Mouse (Mus musculus): ENCODE measurements at regions not wholly inside any gene's neighbourhood (a gene's known extent, or its start where the extent isn't known, plus 50 kb on each side); places are given as distances from the start of the nearest gene placed in this dataset.

DNA sequence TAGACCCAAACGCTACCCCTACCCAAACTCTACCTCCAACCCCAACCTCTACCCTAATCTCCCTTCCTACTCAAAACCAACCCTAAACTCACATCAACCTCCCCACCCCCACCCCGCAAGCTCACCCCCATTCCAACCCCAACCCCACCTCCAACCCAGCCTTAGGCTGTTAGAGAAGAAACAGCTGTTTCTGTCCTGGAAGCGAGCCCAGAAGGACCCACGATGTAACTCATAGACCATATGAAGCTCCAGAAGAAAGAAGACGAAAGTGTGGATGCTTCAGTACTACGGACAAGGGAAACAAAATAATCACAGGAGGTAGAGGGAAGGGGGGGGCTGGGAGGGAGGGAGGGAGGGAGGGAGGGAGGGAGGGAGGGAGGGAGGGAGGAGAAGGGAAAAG, 58.4 kb downstream of the Sox11 start:
- DNase-seq = no peak

DNA sequence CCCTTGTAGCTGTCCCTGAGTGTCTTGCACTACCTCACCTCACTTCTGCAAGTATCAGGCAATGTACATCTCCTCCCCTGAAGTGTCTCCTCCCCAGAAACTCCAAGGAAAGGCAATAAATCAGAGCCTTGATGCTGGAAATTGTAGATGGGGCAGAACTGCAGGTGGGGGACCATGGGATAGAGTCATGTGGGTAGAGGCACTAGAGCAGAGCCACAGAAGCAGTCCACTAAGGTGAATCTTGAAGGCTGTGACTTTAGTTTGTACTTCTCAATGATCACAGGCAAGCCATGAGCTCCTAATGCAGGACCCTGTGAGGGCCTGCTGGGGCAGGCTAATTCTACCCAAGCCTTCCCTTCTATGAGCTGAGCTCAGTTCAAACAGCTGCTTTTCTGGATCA, 80.4 kb downstream of the Sox11 start:
- no peak for DNase-seq

DNA sequence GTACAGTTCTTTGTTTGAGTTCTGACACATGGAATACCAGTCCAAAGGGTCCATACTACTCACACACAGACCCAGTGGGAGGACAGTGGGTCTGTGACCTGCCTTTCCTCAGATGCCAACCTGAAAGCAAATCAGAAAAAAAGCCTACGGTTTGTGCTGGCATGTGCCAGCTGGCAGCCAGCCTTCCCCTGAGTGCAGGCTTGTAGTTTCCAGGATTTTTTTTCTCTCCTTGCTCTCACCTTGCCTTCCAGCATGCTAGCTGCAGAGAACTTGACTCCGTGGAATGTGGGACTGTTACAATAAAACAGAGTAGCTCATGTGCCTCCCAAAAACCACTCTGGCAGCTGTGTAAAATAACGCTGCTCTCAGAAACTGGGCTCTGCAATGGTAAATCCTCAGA, 88.2 kb downstream of the Sox11 start:
- DNase-seq = no peak

DNA sequence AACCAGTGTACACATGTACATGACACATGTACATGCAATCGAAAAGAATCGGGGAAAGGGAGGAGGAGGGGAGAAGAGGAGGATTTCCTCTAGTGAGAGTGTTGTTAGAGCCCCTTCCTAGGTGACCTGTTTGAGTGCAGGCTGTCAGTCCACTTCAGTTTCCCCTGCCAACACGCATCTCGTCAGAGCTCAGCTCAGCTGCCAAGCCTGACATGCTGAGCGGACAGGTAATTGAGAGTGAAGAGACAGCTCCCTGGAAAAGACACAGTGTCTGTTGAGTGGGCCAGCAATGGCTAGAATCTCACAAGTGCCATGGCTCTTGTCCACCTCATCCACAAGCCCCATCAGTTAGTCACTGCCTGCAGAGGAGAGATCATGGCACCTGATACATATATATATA, 90.9 kb downstream of the Sox11 start:
- no peak for DNase-seq

- no peak for DNase-seq
These were observed 93.9 kb downstream of the Sox11 start for GRCm38 (mm10) chr12:27248545-27248855.

- no peak for DNase-seq
These were observed 94.4 kb downstream of the Sox11 start for GRCm38 (mm10) chr12:27247756-27248544.

DNA sequence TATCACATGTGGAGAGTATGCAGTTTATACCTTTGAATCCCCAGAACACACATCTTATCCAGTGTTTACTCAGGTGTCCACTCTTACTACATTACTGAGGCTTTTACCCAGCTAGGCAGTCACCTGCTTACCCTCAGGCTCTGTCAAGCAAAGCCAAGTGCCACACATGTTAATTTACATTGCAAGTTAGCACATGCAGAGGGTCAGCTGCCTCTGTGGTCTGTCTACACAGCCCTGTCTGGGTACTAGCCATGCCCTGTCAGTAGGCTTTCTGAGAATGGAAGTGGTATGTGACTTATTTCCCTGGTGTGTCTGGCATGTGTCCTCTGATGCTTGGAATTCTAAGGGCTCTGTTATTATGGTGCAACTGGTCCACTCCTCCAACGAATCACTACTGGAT, 106.6 kb downstream of the Sox11 start:
- no peak for DNase-seq

- DNase-seq = no peak
These were observed 120.8 kb downstream of the Sox11 start for GRCm38 (mm10) chr12:27221541-27221940.

- no peak for DNase-seq
These were observed 141.2 kb downstream of the Sox11 start for GRCm38 (mm10) chr12:27201191-27201590.

DNA sequence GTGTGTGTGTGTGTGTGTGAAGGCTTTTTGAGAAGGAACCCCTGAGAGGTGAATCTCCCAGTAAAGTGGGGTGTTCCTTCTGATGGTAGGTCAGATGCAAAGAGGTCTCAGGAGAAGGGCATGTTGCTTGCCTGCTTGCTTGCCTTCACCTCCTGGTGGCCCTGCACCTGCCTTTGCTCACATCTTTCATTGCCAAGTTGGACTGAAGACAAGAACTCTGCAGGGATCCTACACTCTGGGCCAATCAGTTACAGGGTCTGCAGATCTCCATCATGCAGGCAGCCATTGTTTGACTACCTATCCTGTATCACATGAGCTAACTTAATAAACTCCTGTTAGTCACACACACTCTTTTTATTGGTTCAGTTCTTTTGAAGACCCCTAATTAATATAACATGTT, 148.4 kb downstream of the Sox11 start:
- no peak for DNase-seq

- no peak for DNase-seq
These were observed 150.5 kb downstream of the Sox11 start for GRCm38 (mm10) chr12:27191916-27192315.

GRCm38 (mm10) chr12:27187480-27187879, 154.9 kb downstream of the Sox11 start:
- DNase-seq = no peak

DNA sequence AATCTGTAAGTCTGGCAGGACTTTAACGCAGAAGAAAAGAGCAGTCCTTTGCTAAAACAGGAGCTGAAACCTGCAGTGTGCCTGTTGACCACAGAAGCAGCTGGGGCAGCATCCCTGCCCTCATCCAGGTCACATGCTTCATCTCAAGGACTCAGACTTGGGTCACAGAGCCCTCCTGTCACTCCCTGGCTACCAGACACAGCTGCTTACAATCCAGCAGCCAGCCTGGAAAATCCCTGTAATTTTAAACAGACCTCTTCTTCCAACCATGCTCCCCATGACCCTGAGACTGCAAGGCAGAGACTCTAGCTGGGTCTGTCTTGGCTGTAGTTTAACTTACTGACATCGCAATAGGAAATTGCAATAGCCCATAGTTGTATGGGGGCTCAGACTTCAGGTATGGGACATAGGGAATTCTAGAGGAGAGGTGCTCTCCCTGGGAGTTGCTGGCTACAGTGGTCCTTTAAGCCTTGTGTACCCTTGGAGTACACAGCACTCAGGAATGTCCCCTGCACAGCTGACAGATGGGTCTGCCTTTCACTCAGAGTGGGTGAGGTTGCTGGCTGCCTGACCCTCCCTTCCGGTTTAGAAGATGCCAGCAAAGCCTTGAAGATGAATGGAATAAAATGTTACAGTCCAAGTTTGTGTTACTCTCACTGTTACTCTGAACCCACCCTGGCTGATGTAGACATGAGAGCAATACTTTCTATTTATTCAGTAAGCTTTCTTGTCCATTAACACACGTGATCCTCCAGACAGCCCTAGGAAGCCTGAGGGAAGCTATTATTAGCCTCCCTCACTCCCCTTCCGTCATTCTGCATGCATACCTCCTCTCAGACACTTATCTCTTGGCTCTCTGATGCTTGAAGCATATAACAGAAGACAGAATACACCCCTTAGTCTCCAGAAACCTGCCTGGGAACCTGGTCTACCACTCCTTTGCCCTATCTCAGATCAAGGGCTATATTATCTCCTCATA, 159.7 kb downstream of the Sox11 start:
- DNase-seq = peak; percentile 24

DNA sequence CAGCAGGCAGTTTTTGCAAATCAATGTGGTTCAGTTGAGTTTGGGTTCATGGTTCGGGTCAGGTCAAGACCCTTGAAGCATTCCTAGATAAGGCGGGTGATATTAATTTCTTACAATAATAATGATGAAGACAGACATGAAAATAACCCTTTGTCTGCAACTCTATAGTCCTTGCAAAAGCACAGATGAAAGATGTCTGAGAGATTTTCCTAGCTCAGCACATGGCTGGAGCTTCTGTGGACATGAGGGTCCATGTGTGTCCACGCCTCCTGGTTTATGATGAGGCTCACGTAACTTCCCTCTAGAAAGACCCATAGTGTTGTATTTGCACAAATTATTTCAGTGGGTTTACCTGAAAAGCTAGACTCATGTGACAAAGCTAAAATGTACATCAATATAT, 168.8 kb downstream of the Sox11 start:
- DNase-seq = no peak

GRCm38 (mm10) chr12:27173151-27173550, 169.2 kb downstream of the Sox11 start:
- DNase-seq = no peak

DNA sequence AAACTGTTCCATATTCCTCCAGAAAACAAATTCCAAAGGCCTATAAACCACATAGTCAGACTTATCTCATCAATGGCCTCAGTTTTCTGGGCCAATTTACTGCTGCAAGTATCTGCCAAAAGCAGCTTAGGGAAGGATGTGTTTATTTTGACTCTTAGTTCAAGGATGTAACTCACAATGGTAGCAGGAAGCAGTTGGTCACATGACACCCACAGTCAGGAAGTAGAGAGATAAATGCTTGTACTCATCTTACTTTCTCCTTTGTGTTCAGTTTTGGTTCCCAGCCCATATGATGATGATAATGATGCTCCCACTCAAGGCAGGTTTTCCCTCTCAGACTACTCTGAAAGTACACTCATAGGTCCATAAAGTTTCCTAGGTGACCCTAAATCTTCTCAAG, 170.8 kb downstream of the Sox11 start:
- DNase-seq = peak; percentile 13

- no peak for DNase-seq
These were observed 177.4 kb downstream of the Sox11 start for GRCm38 (mm10) chr12:27164920-27165504.

DNA sequence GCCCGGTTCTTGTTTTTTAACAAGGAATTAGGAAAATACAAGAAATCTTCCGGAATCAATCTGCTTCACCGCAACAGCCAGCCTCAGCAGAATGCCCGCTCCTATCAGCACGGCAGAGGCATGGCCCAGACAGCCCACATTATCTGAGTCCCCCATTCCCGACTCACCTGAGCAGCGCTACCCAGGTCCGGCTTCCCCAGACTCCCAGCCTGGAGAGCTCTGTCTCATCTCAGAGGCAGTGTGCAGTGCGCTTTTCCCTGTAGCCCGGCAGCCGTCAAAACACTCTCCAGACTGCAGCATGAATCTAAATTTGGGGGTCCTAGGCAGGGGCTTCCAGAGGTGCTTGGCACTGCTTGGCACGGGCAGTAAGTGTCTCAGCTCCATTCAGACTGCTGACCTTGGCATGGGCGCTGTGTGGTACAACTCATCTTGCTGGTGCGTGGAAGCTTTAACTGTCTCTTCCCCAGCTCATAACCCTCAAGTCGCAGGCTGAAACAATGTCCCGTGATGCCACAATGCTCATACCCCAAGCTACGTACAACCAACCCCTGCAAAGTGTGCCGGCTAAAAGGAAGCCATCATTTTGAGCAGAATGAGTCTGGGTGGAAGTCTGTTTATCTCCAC, 182.2 kb downstream of the Sox11 start:
- DNase-seq = no peak

DNA sequence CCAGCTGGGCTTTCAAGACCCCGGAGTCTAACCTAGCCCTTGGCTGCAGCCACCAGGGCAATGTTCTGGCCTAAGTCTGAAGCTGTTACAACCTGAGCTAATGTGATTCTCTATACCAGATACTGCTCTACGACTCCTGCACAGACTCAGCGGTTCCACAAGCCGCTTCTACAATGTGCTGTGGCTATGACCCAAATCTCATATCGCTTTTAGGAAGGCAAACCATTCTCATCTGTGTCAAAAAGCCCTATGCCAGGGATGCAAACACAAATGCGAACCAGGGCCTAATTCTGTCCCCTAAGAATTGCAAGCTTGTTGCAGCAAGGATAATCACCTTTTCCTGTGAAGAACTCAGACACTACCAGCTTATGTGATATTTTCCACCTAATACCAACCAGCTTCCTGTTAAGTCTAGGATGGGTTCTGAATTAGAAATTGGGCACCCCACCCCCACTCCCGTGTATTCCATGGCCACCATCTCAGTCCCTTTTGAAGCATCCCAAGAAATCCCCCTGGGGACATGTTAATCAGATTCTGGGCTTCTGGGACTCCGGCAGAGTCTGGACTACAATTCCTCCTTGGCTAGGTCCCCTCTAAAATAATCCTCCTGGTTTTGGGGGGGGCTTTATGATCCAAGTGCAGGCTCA, 182.8 kb downstream of the Sox11 start:
- no peak for DNase-seq

GRCm38 (mm10) chr12:27150871-27151853, 191.2 kb downstream of the Sox11 start:
- DNase-seq = no peak

GRCm38 (mm10) chr12:27143310-27143709, 199.1 kb downstream of the Sox11 start:
- no peak for DNase-seq

DNA sequence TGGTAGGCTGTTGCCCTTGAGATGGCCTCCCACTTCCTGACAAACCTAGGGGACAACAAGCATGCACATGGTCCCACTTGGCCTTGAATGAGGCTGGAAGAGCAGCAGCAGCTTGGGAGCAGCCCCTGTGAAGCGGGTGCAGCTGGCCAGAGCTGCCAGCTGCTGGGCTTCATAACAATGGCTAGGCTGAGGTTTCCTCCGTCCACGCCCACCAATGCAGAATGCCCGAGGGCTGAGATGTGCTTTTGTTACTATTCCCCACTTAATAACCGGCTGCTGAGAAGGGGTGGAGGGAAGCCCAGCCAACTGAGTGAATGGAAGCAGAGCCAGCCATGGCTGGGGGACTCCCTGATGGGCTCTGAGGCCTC, 202.1 kb downstream of the Sox11 start:
- DNase-seq = peak; percentile 4

Data from lung, postnatal 14 days (tissue).